Mouse (Mus musculus): Measurements from ENCODE around the gene Scrn2.

DNA sequence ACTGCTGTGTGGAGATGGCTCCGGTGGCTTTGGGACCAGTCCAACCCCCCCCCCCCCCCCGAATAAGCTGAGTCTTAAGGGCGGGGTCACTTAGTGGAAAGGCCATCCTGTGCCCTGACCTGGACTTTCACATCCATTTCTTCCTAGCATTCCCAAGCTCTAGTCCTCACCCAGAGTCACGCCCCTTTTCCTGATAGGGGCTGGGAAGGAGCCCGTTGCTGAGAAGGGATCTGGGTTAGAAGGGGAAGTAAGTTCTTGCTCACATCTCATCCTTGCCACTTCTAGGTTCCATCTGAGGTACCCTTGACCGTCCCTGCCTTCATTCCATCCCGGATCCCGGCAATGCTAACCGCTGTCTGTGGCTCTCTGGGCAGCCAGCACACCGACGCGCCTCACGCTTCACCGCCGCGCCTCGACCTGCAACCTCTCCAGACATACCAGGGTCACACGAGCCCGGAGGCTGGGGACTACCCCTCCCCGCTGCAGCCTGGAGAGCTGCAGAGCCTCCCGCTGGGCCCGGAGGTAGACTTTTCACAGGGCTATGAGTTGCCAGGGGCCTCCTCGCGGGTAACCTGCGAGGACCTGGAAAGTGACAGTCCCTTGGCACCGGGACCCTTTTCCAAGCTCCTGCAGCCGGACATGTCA, 8.5 kb upstream of the Scrn2 start:
- TF ChIP-seq CTCF (IDR thresholded peaks at IDR 0.05; ENCODE audit: borderline replicate concordance, extremely low read depth, insufficient read depth, insufficient read length): no peak
- no peak for TF ChIP-seq POLR2A (IDR thresholded peaks at IDR 0.05; ENCODE audit: borderline replicate concordance, extremely low read depth, insufficient read depth, insufficient read length, poor library complexity, severe bottlenecking)

Data from brain, embryonic 14.5 days (tissue).